Mouse (Mus musculus) cerebellum, postnatal 36 days (tissue): Measurements from ENCODE around the gene Id1.

Experiments
- DNase-seq, 2 experiments: peaks; one replicate each; pipeline ENCODE4 v3.0.0; 2021 to 2022; ENCODE audit warnings: mixed read lengths in 2 of 2

Gene Id1

GRCm38 (mm10) chr2:152736090-152736601 lies at the start of gene Id1:
Gene Id1 (plus strand): TSS chr2:152736251.
- DNase-seq: peak; percentile 34 to 41

- DNase-seq: no peak
Observed at GRCm38 (mm10) chr2:152686399-152686798, 49.7 kb upstream of the Id1 start.

- peak; percentile 92 to 96 for DNase-seq
Observed at GRCm38 (mm10) chr2:152686806-152687267, 49.2 kb upstream of the Id1 start, which contains the start of gene Mcts2. Gene Mcts2 (plus strand): TSS chr2:152687035.

GRCm38 (mm10) chr2:152691564-152692217 lies 44.4 kb upstream of the Id1 start:
- DNase-seq: no peak

- peak; percentile 75 for DNase-seq
Observed at GRCm38 (mm10) chr2:152693233-152693632, 42.8 kb upstream of the Id1 start.

GRCm38 (mm10) chr2:152693735-152694134 lies 42.3 kb upstream of the Id1 start:
- no peak for DNase-seq

- DNase-seq: no peak
Observed at GRCm38 (mm10) chr2:152694708-152695107, 41.3 kb upstream of the Id1 start.

GRCm38 (mm10) chr2:152696016-152696415 lies 40.0 kb upstream of the Id1 start:
- DNase-seq: no peak

GRCm38 (mm10) chr2:152696476-152697164 lies 39.4 kb upstream of the Id1 start:
- DNase-seq: peak; percentile 95

- DNase-seq: peak in 1 of 2 experiments; percentile 35
Observed at GRCm38 (mm10) chr2:152700138-152700537, 35.9 kb upstream of the Id1 start.

GRCm38 (mm10) chr2:152700725-152701124 lies 35.3 kb upstream of the Id1 start:
- peak; percentile 52 for DNase-seq

GRCm38 (mm10) chr2:152703596-152704255 lies 32.3 kb upstream of the Id1 start:
- peak; percentile 52 to 54 for DNase-seq

- DNase-seq: peak; percentile 67 to 74
Observed at GRCm38 (mm10) chr2:152704256-152704605, 31.8 kb upstream of the Id1 start.

GRCm38 (mm10) chr2:152704811-152705370 lies 31.2 kb upstream of the Id1 start:
- DNase-seq: peak; percentile 23 to 46

GRCm38 (mm10) chr2:152705993-152706571 lies 30.0 kb upstream of the Id1 start:
- DNase-seq: peak; percentile 39 to 50

GRCm38 (mm10) chr2:152707186-152707585 lies 28.9 kb upstream of the Id1 start:
- peak; percentile 20 to 41 for DNase-seq

- peak; percentile 60 to 72 for DNase-seq
Observed at GRCm38 (mm10) chr2:152707627-152708026, 28.4 kb upstream of the Id1 start.

GRCm38 (mm10) chr2:152709066-152709465 lies 27.0 kb upstream of the Id1 start:
- no peak for DNase-seq

- DNase-seq: no peak
Observed at GRCm38 (mm10) chr2:152716241-152716772, 19.7 kb upstream of the Id1 start.

GRCm38 (mm10) chr2:152717652-152718051 lies 18.4 kb upstream of the Id1 start:
- DNase-seq: no peak

- no peak for DNase-seq
Observed at GRCm38 (mm10) chr2:152718076-152718475, 18.0 kb upstream of the Id1 start.

GRCm38 (mm10) chr2:152723651-152724331 lies 12.3 kb upstream of the Id1 start:
- no peak for DNase-seq
